Mouse (Mus musculus) heart, adult 2 months (tissue): Measurements from ENCODE around the gene Pdpn. TPM values are rescaled to one million over a fixed set of nuclear protein-coding genes. Genes with fewer than 3 reads are reported as not detected.

ENCODE experiments used
- DNase-seq, 2 experiments: peaks; one replicate each; pipeline ENCODE4 v3.0.0; 2021
- H3K27ac ChIP-seq: fragments of 200-600 bp; 2 replicates; pipeline ENCODE4 v1.8.1; 2022
- H3K27me3 ChIP-seq: fragments of 200-500 bp; 2 replicates; pipeline ENCODE4 v1.6.1; 2012; ENCODE audit warnings: mild to moderate bottlenecking, low read length, inconsistent platforms, mixed read lengths; ENCODE audit not compliant: control insufficient read depth, insufficient read depth
- H3K36me3 ChIP-seq: fragments of 200-500 bp; 2 replicates; pipeline ENCODE4 v1.6.1; 2012; ENCODE audit warnings: low read length, inconsistent platforms; ENCODE audit not compliant: control insufficient read depth, insufficient read depth
- H3K4me1 ChIP-seq: fragments of 200-500 bp; 2 replicates; pipeline ENCODE4 v1.6.1; 2011; ENCODE audit warnings: low read length; ENCODE audit not compliant: control insufficient read depth, insufficient read depth
- H3K4me3 ChIP-seq: fragments of 200-600 bp; 2 replicates; pipeline ENCODE4 v1.8.1; 2022
- H3K79me2 ChIP-seq: fragments of 200-500 bp; replicated peaks from 2 replicates; pipeline ENCODE4 v1.6.1; 2012; ENCODE audit warnings: mild to moderate bottlenecking, inconsistent platforms, low read length, moderate library complexity, mixed read lengths; ENCODE audit not compliant: control insufficient read depth, insufficient read depth
- H3K9ac ChIP-seq: fragments of 200-500 bp; 2 replicates; pipeline ENCODE4 v1.6.1; 2012; ENCODE audit warnings: low read depth, mild to moderate bottlenecking, control low read depth, inconsistent platforms, low read length, mixed read lengths
- CTCF ChIP-seq: fragments of 200-600 bp; IDR thresholded peaks from 2 replicates; pipeline ENCODE4 v1.8.1; 2022; ENCODE audit warnings: antibody characterized with exemption, mild to moderate bottlenecking, moderate library complexity
- EP300 ChIP-seq: fragments of 200-500 bp; IDR thresholded peaks from 2 replicates; pipeline ENCODE4 v1.6.1; 2011; ENCODE audit warnings: low read depth, low read length, control low read depth; ENCODE audit not compliant: insufficient read depth
- POLR2A ChIP-seq: fragments of 200-500 bp; IDR thresholded peaks from 2 replicates; pipeline ENCODE4 v1.6.1; 2011; ENCODE audit warnings: mild to moderate bottlenecking, low read depth, low read length, control low read depth; ENCODE audit not compliant: insufficient read depth
- WGBS: fragments of 180-500 bp; shearing (Covaris S2); methylation state at CpG from one replicate; pipeline ENCODE4 v1.1.7; 2018; 5-methylcytosine and 5-hydroxymethylcytosine counted together
- intact Hi-C: fragments of 180-260 bp; cut with DNase I; formaldehyde crosslinking; loops from one replicate; pipeline ENCODE4 v1.15.1; 2025
- polyA plus RNA-seq: library from polyadenylated mRNA; depleted of rRNA; stranded (reverse); fragments of >200 nt; gene quantifications from 2 replicates; pipeline ENCODE4 v1.2.3, GENCODE M21; 2012; rRNA removed
- total RNA-seq, 2 experiments: library from RNA; stranded (reverse); gene quantifications; 2 replicates each; pipeline ENCODE4 v1.2.3; 2021

Gene Pdpn
- total and polyA plus RNA-seq, 3 experiments, result 2.7 to 5.8 (median 5.8) TPM

DNA sequence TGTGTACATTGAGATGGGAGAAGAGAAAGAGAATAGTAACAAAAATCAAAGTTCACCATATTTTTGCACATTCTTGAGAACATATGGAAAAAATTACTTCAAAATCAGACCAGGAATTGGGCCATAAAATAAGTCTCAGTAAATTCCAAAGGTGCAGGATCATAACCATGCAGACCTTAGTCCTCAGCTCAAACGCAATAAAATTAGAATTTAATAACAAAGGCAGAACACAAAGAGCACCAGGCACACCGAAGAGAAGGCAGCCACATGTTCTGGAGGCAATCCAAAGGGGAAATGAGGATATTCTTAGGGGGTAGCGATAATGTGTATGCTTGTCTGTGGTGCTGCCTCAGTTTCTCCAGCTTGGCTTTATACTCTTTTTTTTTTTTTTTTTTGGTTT lies 68.3 kb downstream of the Pdpn start:
- H3K4me3 ChIP-seq, result no peak overlapping the region
- H3K36me3 ChIP-seq, result no peaks in the 10 kb centered on the region
- intact Hi-C loops, result no loop called here
- DNase-seq, result no peak
- no peak for TF ChIP-seq CTCF
- no peak for TF ChIP-seq EP300
- TF ChIP-seq POLR2A, result no peak
- no peak overlapping the region for H3K27ac ChIP-seq
- no peaks in the 10 kb centered on the region; the same call in 1 of the 2 replicates for H3K27me3 ChIP-seq
- H3K79me2 ChIP-seq, result no peaks in the 10 kb centered on the region
- H3K4me1 ChIP-seq, result no peaks in the 10 kb centered on the region
- WGBS, result 60% methylated on average over 3 of the region's 3 CpGs
- no peak overlapping the region for H3K9ac ChIP-seq

DNA sequence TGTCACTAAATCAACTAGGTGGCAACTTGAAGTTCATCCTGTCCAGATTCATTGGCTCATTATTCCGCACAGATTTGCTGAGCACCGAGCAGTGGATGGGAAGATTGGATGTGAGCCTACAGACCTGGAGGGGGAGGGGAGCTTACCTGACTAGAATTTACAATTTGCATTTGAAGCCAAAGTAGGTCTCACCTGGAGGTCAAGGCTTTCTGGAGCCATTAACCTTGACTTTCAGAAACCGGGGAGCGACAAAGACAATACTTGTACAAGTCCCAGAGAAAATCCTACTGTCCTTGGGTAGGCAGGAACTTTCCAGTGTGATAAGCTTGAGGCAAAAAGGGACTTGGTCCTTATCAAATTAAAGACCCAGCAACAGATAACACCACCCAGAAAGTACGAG lies 71.4 kb downstream of the Pdpn start:
- DNase-seq, result no peak
- no peak overlapping the region for H3K9ac ChIP-seq
- H3K4me1 ChIP-seq, result no peaks in the 10 kb centered on the region
- no peak overlapping the region for H3K27ac ChIP-seq
- intact Hi-C loops, result no loop called here
- no peak for TF ChIP-seq POLR2A
- no peak for TF ChIP-seq CTCF
- no peak for TF ChIP-seq EP300
- WGBS, result 50% methylated on average over 5 of the region's 5 CpGs
- H3K79me2 ChIP-seq, result no peaks in the 10 kb centered on the region
- H3K36me3 ChIP-seq, result no peaks in the 10 kb centered on the region
- no peaks in the 10 kb centered on the region; the same call in 1 of the 2 replicates for H3K27me3 ChIP-seq
- no peak overlapping the region for H3K4me3 ChIP-seq

DNA sequence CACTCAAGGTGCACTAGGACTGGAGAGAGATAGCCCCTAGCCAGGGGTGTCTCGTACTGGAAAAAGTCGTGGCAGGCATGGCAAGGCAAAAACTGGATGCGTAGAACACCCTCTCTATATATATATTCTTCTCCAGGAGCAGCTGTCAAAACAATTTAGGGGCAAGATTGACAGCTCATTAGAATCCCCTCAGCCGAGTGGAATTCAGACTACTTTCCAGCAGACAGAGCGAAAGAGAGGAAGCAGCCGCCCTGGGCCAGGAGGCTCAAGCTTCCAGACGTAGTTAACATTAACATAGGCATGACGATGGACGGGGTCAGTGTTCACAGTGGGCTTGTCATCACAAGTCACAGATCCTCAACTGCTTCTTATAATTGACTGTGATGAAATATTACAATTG lies 73.5 kb downstream of the Pdpn start:
- DNase-seq, result no peak
- H3K4me1 ChIP-seq, result no peaks in the 10 kb centered on the region
- H3K36me3 ChIP-seq, result no peaks in the 10 kb centered on the region
- 49% methylated on average over 9 of the region's 9 CpGs for WGBS
- TF ChIP-seq CTCF, result no peak
- no peak for TF ChIP-seq POLR2A
- no peaks in the 10 kb centered on the region for H3K79me2 ChIP-seq
- H3K4me3 ChIP-seq, result no peak overlapping the region
- intact Hi-C loops, result no loop called here
- no peaks in the 10 kb centered on the region; the same call in 1 of the 2 replicates for H3K27me3 ChIP-seq
- no peak overlapping the region for H3K27ac ChIP-seq
- H3K9ac ChIP-seq, result no peak overlapping the region

DNA sequence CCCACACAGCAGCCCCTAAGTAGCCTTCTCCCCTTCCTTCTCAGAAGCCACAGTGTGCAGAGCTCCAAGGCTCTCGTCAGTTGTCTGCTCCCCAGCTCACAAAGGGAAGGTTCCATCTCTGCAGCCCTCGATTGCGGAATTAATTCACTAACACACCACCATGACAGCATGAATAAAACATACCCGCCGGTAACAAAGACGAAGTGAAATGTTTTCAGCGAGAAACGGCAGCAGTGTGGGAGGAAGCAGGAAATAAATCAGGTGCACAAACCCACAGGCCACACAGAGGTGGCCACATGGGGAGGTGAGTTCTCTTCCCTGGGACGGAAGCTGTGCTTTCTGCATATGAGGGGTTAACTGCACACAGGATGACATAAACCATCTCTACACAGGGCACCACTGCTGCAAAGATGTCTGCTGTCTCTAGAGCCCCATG lies 80.0 kb downstream of the Pdpn start:
- Histone ChIP-seq H3K27ac (no peak overlapping the region), H3K27me3 (no peaks in the 10 kb centered on the region), H3K4me3 (no peak overlapping the region), H3K4me1 (no peaks in the 10 kb centered on the region), H3K36me3 (no peaks in the 10 kb centered on the region), H3K9ac (no peak overlapping the region), H3K79me2 (no peaks in the 10 kb centered on the region)
- intact Hi-C loops, result no loop called here
- no peak for DNase-seq
- 63% methylated on average over 9 of the region's 9 CpGs for WGBS
- TF ChIP-seq CTCF, result no peak
- no peak for TF ChIP-seq EP300
- TF ChIP-seq POLR2A, result no peak

DNA sequence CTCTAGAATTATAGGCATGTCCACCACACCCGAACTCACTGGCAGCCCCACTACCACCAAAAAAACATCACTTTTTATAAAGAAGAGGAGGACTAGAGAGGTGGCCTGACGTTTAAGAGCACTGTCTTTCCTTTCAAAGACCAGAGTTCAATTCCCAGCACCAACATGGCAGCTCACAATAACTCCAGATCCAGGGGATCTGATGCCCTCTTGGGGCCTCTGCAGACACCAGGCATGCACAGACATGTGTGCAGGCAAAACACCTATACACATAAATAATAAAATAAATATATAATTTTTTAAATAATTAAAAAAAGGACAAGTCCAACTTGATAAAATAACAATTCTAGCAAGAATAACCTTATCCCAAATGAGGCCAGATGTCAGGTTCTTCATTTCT lies 80.5 kb downstream of the Pdpn start:
- no peak overlapping the region for H3K27ac ChIP-seq
- H3K9ac ChIP-seq, result no peak overlapping the region
- intact Hi-C loops, result no loop called here
- 78% methylated on average over 2 of the region's 2 CpGs for whole genome bisulfite sequencing
- H3K4me3 ChIP-seq, result no peak overlapping the region
- no peaks in the 10 kb centered on the region for H3K36me3 ChIP-seq
- no peaks in the 10 kb centered on the region for H3K79me2 ChIP-seq
- no peak for DNase-seq
- no peaks in the 10 kb centered on the region for H3K4me1 ChIP-seq
- H3K27me3 ChIP-seq, result no peaks in the 10 kb centered on the region
- TF ChIP-seq POLR2A (no peak), CTCF (no peak), EP300 (no peak)

Other genes with a start within 250 kb of the Pdpn start
- 10 to 100 TPM; 20.1 to 22.0 TPM for gene Prdm2, start 86.6 kb downstream of the Pdpn start, total RNA-seq
- 9.3 and 12.4 TPM in 2 replicates for gene Prdm2, start 86.6 kb downstream of the Pdpn start, polyA plus RNA-seq
- gene Lrrc38, start 50.2 kb upstream of the Pdpn start, total RNA-seq, result not detected
- 0.47 and 1.8 TPM in 2 replicates for gene Lrrc38, start 50.2 kb upstream of the Pdpn start, polyA plus RNA-seq
- gene Pramel1, start 94.9 kb upstream of the Pdpn start, total RNA-seq, result not detected
- not detected in 2 replicates for gene Pramel1, start 94.9 kb upstream of the Pdpn start, polyA plus RNA-seq
- gene Pramef8, start 112.9 kb upstream of the Pdpn start, total RNA-seq, result 1 to 10 TPM; 8.0 to 8.4 TPM
- 4.1 and 10.9 TPM in 2 replicates for gene Pramef8, start 112.9 kb upstream of the Pdpn start, polyA plus RNA-seq
- not detected for gene Oog4, start 150.8 kb upstream of the Pdpn start, total RNA-seq
- gene Oog4, start 150.8 kb upstream of the Pdpn start, polyA plus RNA-seq, result not detected in 2 replicates
- not detected for gene Gm13043, start 211.8 kb upstream of the Pdpn start, total RNA-seq
- not detected in 2 replicates for gene Gm13043, start 211.8 kb upstream of the Pdpn start, polyA plus RNA-seq
- not detected for gene Gm13040, start 236.4 kb upstream of the Pdpn start, total RNA-seq
- gene Gm13040, start 236.4 kb upstream of the Pdpn start, polyA plus RNA-seq, result not detected in 2 replicates